Mouse (Mus musculus) erythroblast, adult 5-6 weeks (primary cell): Measurements from ENCODE around the gene Msl1. TPM values are rescaled to one million over a fixed set of nuclear protein-coding genes. Genes with fewer than 3 reads are reported as not detected.

Source experiments
- ATAC-seq: replicated peaks from 2 replicates; pipeline ENCODE4 v1.8.0; 2016; ENCODE audit warnings: moderate number of reproducible peaks, mild to moderate bottlenecking, moderate TSS enrichment, inconsistent platforms; ENCODE audit not compliant: poor library complexity, low FRiP score, severe bottlenecking
- total RNA-seq, 2 experiments: library from RNA; stranded (forward) in 1 of 2; stranded (reverse) in 1 of 2; fragments of 150-400 nt in 1 of 2; fragments of 200-764, 138-1000 nt in 1 of 2; gene quantifications; 2 replicates each; pipeline versions ENCODE4 v1.2.3 to v1.2.4; 2015 to 2017; ENCODE audit warnings: low replicate concordance in 2 of 2

Msl1 gene
- total RNA-seq, 2 experiments from 2014 or later = 26.3 to 42.7 TPM

DNA sequence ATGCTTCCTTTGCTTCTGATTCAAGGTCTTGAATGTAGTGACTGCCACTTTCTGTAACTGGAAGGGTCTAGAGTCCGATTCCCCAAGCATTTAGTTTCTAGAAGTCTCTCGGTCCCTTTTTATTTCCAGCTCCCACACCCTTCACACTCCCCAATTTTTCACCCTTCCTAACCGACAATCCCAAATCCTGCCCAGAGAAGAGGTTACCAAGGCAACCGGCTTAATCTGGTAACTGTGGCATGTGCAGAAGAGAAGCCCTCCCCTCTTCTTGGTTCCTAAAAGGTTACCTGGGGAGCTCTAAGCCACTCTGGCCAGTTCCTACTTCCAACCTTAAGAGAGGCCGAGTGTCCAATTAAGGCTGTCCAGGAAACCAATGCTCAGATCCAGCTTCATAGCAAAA, 40.0 kb downstream of the Msl1 start:
- no peak for ATAC-seq

DNA sequence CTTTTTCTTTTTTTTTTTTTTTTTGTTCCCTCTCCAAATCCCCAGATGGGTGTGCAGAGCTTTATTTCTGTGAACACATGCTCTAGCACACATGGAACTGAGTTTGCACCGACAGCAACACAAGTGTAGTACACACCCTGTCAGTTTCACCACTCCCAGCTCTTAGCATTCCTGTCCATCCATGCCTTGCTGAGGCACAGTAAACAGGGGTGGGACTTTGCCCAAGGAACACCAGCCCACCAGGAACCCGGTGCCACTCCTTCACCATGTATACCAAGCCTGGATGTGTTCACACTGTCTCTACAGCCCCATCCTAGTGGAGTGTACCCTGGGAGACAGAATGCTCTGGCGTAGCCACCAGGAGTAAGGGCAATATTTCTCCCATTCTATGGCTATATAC, 40.4 kb downstream of the Msl1 start:
- ATAC-seq = no peak

DNA sequence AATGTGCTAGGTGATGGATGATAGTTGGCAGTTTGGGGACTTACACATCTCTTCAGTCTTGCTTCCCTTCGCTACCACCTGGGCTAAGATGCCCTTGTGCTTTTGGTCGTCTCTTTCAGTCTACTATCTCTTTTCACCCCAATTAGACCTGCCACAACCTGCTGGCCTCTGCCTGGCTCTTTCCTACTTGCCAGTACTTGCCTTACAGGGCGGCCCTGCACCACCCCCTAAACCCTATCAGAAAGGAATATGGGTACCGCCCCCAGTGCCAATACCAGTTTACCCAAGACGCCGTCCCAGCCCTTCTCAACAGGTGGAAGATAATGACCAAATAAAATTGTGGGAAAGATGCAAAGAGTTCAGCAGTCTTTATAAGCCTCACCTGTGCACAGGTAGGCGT, 40.8 kb downstream of the Msl1 start:
- ATAC-seq = peak; percentile 5; the same call in 1 of the 2 replicates

DNA sequence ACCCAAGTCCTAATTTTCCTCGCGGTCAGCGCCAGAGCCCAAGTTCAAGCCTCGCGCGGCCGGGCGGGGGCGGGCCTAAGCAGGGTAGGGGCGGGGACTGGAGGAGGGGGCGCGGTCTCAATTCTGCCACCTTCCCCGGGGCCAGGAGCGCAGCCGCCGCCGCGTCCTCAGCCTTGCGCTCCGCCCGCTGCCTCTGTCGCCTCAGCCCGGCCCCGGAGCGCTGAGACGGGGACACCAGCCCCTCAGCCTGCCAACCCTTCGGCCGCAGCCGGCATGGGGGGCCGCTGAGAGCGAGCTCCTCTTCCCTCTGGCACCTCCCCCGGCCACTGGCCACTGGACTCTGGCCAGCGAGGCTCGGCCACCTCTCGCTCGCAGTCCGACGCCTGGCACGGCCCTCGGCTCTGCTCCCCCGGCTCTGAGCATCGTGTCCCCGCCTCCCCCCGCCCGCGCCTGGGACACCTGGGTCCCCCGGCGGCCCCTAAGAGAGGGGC, 41.4 kb downstream of the Msl1 start, which contains the start of gene Rapgefl1:
Gene Rapgefl1 (plus strand): TSS at position 135 of the 491 bp plus-strand sequence.
- peak; percentile 93 for ATAC-seq

DNA sequence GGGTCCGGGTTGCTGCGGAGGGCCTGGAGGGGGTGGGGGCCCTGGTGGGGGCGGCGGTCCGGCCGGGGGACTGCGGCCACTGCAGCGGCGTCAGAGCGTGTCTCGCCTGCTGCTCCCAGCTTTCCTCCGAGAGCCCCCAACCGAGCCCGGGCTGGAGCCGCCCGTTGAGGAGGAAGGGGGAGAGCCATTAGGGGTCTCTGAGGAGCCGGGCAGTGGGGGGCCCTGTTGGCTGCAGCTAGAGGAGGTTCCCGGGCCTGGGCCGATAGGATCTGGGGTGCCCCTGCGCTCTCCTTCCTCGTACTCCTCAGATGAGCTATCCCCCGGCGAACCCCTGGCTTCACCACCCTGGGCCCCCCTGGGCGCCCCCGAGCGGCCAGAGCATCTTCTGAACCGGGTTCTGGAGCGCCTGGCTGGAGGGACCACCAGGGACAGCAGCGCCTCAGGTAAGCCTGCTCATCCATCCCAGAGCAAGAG, 42.0 kb downstream of the Msl1 start:
- no peak for ATAC-seq

DNA sequence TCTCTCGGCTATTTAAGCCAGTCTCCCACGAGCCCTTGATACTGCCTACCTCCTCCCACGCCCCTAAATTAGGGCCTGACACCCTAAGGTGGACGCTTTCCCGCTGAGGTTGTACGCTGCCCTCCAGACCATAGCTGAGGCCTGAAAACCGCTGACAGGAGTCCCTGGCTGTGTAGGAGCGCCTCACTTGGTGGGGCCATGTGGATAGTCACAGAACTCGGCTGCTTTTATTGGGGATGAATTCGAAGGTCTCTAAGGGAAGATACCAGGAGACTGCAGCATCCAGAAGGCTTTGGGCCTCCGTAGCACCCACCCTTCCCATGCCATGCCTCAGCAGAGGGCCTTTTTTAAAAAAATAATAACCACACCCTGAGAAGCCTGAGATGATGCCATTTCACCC, 42.6 kb downstream of the Msl1 start:
- ATAC-seq = no peak

DNA sequence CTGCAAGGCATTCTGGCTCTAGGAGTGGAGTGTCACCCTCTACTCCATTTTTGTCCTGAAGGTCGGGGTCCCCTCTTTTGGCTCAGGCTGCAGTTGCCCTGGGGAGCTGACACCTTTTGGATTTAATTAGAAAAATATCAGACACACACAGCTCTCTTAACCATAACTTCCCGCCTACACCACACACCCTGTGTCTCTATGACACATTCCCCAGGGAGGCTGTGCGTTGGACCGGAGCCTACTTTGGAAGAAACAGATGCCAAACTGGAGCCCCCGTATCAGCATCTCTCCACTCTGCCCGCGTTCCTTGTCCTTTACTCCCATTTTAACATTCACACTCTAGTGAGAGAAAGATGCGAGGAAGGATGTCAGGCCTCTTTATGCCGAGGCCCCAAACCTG, 43.2 kb downstream of the Msl1 start:
- no peak for ATAC-seq

DNA sequence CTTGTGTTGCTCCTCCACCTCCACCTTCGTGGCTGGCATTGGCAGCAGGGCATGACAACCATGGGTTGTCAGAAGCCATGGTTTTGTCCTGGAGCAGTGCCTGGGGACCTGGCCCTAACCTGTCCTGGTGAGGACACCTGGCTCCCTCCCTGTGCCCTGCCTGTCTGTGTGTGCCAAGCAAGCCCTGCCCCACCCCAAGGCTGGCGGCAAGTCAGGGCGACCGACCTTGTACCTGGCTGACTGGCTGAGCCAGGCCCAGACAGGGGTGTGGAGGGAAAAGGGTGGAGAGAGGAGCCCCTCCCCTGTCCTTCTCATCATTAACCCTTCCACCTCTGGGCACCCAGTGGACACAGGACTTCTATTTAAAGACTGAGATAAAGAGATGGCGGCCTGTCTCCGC, 44.1 kb downstream of the Msl1 start:
- ATAC-seq = no peak

DNA sequence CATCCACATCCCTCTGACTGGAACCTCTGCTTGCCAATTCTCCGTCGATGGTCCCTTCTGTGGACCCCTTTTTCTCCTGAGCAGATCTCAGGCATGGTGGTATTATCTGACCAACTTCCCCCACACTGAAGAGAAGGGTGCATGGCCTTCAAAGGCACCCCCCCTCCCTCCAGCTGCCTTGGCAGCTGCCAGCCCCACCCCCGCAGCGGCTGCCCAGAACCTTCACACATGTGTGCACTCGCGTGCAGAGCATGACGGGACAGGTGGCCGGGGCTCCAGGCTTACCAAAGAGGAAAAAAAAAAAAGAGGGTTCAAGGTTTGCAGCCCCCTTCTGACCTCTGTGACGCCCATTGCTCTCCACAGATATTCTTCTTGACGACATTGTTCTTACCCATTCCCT, 44.6 kb downstream of the Msl1 start:
- no peak for ATAC-seq

DNA sequence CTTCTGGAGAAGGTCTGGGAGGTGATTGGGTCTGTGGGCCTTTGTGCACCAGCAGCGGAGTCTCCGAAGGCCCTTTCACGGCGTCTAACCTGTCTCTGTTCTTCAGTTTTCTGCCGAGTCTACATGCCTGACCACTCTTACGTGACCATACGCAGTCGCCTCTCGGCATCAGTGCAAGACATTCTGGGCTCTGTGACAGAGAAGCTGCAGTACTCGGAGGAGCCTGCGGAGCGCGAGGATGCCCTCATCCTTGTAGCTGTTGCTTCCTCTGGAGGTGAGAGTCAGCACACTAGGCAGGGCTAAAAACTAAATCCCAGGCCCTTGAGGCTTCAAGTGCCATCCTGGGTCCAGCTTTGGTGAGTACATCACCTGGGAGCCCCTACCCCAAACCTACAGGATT, 50.7 kb downstream of the Msl1 start:
- ATAC-seq = no peak; the same call in 1 of the 2 replicates

DNA sequence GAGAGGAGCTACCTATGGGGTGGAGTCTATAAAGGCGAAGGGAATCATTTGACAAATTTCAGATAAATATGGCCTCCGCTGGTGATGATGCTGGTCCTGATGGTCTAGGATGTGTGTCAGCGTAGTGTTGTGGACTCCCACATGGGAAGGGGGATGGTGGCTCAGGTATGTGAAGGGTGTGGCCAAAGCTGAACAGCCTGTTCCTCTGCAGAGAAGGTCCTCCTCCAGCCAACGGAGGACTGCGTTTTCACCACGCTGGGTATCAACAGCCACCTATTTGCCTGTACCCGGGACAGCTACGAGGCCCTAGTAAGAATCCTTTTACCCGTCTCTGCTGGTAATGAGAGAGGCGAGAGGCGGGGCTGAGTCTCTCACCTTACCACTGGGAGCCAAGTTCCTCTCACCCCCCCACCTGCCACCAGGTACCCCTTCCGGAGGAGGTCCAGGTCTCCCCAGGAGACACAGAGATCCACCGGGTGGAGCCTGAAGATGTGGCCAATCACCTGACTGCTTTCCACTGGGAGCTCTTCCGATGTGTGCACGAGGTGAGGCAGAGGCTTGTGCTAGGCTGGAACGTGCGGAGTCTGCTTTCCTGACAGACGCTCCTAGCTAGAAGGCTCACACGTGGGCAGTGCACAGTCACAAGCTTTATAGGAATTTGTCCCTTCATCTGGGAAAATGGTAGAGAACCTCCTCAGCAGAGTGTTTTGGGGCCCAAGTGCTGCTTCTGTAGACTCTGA, 51.7 kb downstream of the Msl1 start:
- ATAC-seq = no peak

DNA sequence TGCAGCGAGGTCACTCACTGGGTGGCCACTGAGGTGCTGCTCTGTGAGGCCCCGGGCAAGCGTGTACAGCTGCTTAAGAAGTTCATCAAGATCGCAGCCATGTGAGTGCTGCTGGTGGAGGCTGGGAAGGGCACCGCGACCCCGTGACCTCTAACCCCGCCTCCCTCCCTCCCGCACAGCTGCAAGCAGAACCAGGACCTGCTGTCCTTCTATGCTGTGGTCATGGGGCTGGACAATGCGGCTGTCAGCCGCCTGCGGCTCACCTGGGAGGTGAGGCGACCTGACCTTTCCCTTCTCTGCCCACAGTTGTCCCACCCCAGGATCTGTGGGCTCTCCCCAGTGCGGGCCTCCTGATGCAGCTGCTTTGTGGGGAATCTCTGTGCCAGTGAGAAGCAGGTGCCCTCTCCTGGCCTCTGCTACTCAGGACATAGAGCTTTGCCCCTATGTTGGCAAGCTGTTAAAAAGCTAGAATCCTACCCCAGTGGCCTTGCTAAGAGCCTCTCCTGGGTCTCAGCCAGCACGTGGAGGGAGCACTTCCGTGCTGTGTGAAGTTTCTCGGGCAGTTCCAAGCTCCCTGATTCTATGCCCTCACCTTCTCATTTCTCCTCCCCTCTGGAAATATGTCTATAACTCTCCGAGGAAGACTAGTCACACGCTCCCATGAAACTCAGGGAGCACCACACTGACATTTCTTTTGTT, 54.0 kb downstream of the Msl1 start:
- no peak for ATAC-seq

DNA sequence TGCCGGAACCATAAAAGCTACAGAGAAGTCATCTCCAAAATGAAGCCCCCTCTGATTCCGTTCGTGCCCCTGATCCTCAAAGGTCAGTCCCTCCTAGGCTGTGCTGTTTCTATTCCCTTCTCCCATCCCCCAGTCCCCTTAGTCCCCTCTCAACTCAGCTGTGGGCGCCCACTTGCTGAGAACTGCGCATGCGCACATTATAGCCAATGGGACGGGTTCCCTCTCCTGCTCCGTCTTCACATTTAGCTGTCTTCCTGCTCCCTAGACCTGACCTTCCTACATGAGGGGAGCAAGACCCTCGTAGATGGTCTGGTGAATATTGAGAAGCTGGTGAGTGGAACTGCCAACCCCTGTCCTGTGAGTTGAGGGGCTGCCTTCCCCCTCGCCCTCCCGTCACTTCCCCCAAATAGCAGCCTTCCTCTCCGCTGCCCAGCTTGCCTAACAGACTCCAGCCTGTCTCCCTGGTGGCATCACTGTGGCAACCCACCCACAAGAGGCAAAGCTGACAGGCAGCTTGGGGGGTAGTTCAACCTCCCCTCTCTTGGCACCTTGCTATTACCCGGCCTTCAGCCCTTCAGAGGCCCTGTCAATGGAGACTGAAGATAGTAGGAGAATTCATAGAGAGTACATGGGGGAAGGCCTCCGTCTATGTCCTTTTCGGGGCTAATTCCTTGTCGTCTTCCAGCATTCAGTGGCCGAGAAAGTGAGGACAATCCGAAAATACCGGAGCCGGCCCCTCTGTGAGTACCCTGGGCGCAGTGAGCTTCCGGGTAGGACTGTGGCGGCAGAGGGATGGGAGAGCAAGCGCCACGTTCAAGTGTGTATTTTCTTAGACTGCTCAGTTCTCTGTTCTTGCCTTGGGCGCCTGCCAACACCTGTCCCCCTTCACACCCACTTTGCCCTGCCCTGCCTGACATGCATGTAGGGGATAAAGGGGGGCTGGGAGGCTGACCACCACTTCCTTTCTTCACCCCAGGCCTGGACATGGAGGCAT, 55.1 kb downstream of the Msl1 start:
- ATAC-seq = no peak

DNA sequence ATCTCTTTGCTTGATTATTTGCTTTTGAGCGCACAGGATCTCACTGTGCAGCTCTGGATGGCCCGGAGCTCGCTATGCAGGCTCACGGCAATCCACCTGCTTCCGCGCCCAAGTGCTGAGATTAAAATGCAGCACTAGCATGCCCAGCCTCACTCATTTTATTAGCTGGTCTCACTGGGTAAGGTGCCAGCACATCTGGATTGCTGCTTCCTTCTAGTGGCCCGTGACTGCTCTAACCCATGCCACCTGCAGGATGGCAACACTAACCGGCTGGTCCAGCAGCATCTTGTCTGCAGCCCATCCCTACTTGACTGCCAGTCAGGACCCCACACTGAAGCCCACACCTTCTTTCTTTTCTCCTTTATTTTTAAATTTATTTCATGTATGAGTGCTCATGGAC, 58.8 kb downstream of the Msl1 start:
- ATAC-seq = no peak

DNA sequence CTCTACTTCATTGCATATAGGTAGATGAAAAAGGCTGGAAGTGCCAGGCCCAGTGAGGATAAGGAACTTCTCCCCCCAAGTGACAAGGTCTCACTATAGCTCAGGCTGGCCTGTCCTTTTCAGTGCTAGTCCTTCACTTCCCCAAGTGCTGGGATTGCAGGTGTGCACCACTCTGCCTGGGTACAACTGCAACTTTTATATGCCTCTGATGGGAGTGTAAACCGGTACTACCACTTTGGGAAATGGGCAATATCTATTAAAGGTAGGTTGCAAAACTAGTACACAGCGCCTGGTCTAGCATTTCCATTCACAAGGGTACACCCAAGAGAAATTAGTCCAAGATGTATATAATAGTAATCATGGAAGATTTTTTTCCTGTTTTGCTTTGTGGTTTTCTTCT, 59.3 kb downstream of the Msl1 start:
- ATAC-seq = no peak

Other genes with a start within 250 kb of the Msl1 start
- 2.7 and 3.1 TPM in 2 replicates for gene Ikzf3, start 249.5 kb upstream of the Msl1 start, total RNA-seq (2015; ENCODE audit: low replicate concordance)
- gene Ikzf3, start 249.5 kb upstream of the Msl1 start, total RNA-seq (2017; ENCODE audit: low replicate concordance) = 1.4 and 2.6 TPM in 2 replicates
- not detected in 2 replicates for gene Zpbp2, start 244.4 kb upstream of the Msl1 start, total RNA-seq (2015; ENCODE audit: low replicate concordance)
- gene Zpbp2, start 244.4 kb upstream of the Msl1 start, total RNA-seq (2017; ENCODE audit: low replicate concordance) = 4.6 TPM in 1 of 2 replicates, not detected in the other
- gene Ormdl3, start 208.1 kb upstream of the Msl1 start, total RNA-seq (2015; ENCODE audit: low replicate concordance) = 20.5 and 31.9 TPM in 2 replicates
- 37.9 and 51.6 TPM in 2 replicates for gene Ormdl3, start 208.1 kb upstream of the Msl1 start, total RNA-seq (2017; ENCODE audit: low replicate concordance)
- not detected in 2 replicates for gene Lrrc3c, start 197.2 kb upstream of the Msl1 start, total RNA-seq (2015; ENCODE audit: low replicate concordance)
- not detected in 2 replicates for gene Lrrc3c, start 197.2 kb upstream of the Msl1 start, total RNA-seq (2017; ENCODE audit: low replicate concordance)
- 1.0 and 2.5 TPM in 2 replicates for gene Gm12355, start 169.9 kb upstream of the Msl1 start, total RNA-seq (2015; ENCODE audit: low replicate concordance)
- gene Gm12355, start 169.9 kb upstream of the Msl1 start, total RNA-seq (2017; ENCODE audit: low replicate concordance) = 0.60 and 1.1 TPM in 2 replicates
- not detected in 2 replicates for gene Gsdma3, start 169.2 kb upstream of the Msl1 start, total RNA-seq (2015; ENCODE audit: low replicate concordance)
- gene Gsdma3, start 169.2 kb upstream of the Msl1 start, total RNA-seq (2017; ENCODE audit: low replicate concordance) = not detected in 2 replicates
- not detected in 2 replicates for gene Gsdma2, start 148.8 kb upstream of the Msl1 start, total RNA-seq (2015; ENCODE audit: low replicate concordance)
- gene Gsdma2, start 148.8 kb upstream of the Msl1 start, total RNA-seq (2017; ENCODE audit: low replicate concordance) = not detected in 2 replicates
- not detected in 2 replicates for gene Gsdma, start 131.2 kb upstream of the Msl1 start, total RNA-seq (2015; ENCODE audit: low replicate concordance)
- not detected in 2 replicates for gene Gsdma, start 131.2 kb upstream of the Msl1 start, total RNA-seq (2017; ENCODE audit: low replicate concordance)
- gene Psmd3, start 113.0 kb upstream of the Msl1 start, total RNA-seq (2015; ENCODE audit: low replicate concordance) = 10.2 and 14.2 TPM in 2 replicates
- gene Psmd3, start 113.0 kb upstream of the Msl1 start, total RNA-seq (2017; ENCODE audit: low replicate concordance) = 15.4 and 26.9 TPM in 2 replicates
- gene Csf3, start 94.3 kb upstream of the Msl1 start, total RNA-seq (2015; ENCODE audit: low replicate concordance) = not detected in 2 replicates
- not detected in 2 replicates for gene Csf3, start 94.3 kb upstream of the Msl1 start, total RNA-seq (2017; ENCODE audit: low replicate concordance)
- gene Med24, start 66.1 kb upstream of the Msl1 start, total RNA-seq (2015; ENCODE audit: low replicate concordance) = 8.8 and 17.3 TPM in 2 replicates
- 10.3 and 17.6 TPM in 2 replicates for gene Med24, start 66.1 kb upstream of the Msl1 start, total RNA-seq (2017; ENCODE audit: low replicate concordance)
- 1.9 and 5.0 TPM in 2 replicates for gene Thra, start 54.9 kb upstream of the Msl1 start, total RNA-seq (2015; ENCODE audit: low replicate concordance)
- gene Thra, start 54.9 kb upstream of the Msl1 start, total RNA-seq (2017; ENCODE audit: low replicate concordance) = 4.3 and 8.1 TPM in 2 replicates
- gene Nr1d1, start 20.2 kb upstream of the Msl1 start, total RNA-seq (2015; ENCODE audit: low replicate concordance) = not detected in 2 replicates
- gene Nr1d1, start 20.2 kb upstream of the Msl1 start, total RNA-seq (2017; ENCODE audit: low replicate concordance) = 0.26 and 0.42 TPM in 2 replicates
- 20.0 and 23.6 TPM in 2 replicates for gene Casc3, start 9.4 kb downstream of the Msl1 start, total RNA-seq (2015; ENCODE audit: low replicate concordance)
- 15.7 and 26.5 TPM in 2 replicates for gene Casc3, start 9.4 kb downstream of the Msl1 start, total RNA-seq (2017; ENCODE audit: low replicate concordance)
- not detected in 2 replicates for gene Rapgefl1, start 41.3 kb downstream of the Msl1 start, total RNA-seq (2015; ENCODE audit: low replicate concordance)
- 0.42 TPM in 1 of 2 replicates, not detected in the other for gene Rapgefl1, start 41.3 kb downstream of the Msl1 start, total RNA-seq (2017; ENCODE audit: low replicate concordance)
- gene Wipf2, start 68.1 kb downstream of the Msl1 start, total RNA-seq (2015; ENCODE audit: low replicate concordance) = 9.4 and 21.7 TPM in 2 replicates
- 6.4 and 8.2 TPM in 2 replicates for gene Wipf2, start 68.1 kb downstream of the Msl1 start, total RNA-seq (2017; ENCODE audit: low replicate concordance)
- 20.0 and 20.1 TPM in 2 replicates for gene Cdc6, start 112.3 kb downstream of the Msl1 start, total RNA-seq (2015; ENCODE audit: low replicate concordance)
- gene Cdc6, start 112.3 kb downstream of the Msl1 start, total RNA-seq (2017; ENCODE audit: low replicate concordance) = 46.7 and 54.2 TPM in 2 replicates
- gene Rara, start 132.3 kb downstream of the Msl1 start, total RNA-seq (2015; ENCODE audit: low replicate concordance) = 13.1 and 13.2 TPM in 2 replicates
- gene Rara, start 132.3 kb downstream of the Msl1 start, total RNA-seq (2017; ENCODE audit: low replicate concordance) = 2.8 TPM in 2 replicates
- gene Gjd3, start 187.5 kb downstream of the Msl1 start, total RNA-seq (2015; ENCODE audit: low replicate concordance) = not detected in 2 replicates
- gene Gjd3, start 187.5 kb downstream of the Msl1 start, total RNA-seq (2017; ENCODE audit: low replicate concordance) = not detected in 2 replicates
- 132 and 152 TPM in 2 replicates for gene Top2a, start 228.7 kb downstream of the Msl1 start, total RNA-seq (2015; ENCODE audit: low replicate concordance)
- gene Top2a, start 228.7 kb downstream of the Msl1 start, total RNA-seq (2017; ENCODE audit: low replicate concordance) = 334 and 394 TPM in 2 replicates
- 10.8 and 29.7 TPM in 2 replicates for gene Igfbp4, start 245.7 kb downstream of the Msl1 start, total RNA-seq (2015; ENCODE audit: low replicate concordance)
- 26.1 and 41.5 TPM in 2 replicates for gene Igfbp4, start 245.7 kb downstream of the Msl1 start, total RNA-seq (2017; ENCODE audit: low replicate concordance)